Mouse (Mus musculus) lung, postnatal 14 days (tissue): ENCODE results near the gene Bicdl1.
"Not testable (repeated sequence)": the region's sequence is repeated elsewhere in the genome, so short reads cannot be mapped to it uniquely, and the experiment has no call there.

Experiments used
- DNase-seq: peaks from one replicate; pipeline ENCODE4 v3.0.0; 2021

Gene Bicdl1

GRCm38 (mm10) chr5:115731001-115731731, at the start of gene Bicdl1:
Gene Bicdl1 (minus strand): TSS chr5:115731621.
- DNase-seq = peak; percentile 92

GRCm38 (mm10) chr5:115776911-115777310, 45.5 kb upstream of the Bicdl1 start:
- DNase-seq = no peak

- no peak for DNase-seq
These were observed 43.9 kb upstream of the Bicdl1 start for GRCm38 (mm10) chr5:115775350-115775749.

- DNase-seq = no peak
These were observed 38.6 kb upstream of the Bicdl1 start for GRCm38 (mm10) chr5:115770048-115770447.

- DNase-seq = no peak
These were observed 37.7 kb upstream of the Bicdl1 start for GRCm38 (mm10) chr5:115769116-115769515.

GRCm38 (mm10) chr5:115766821-115767220, 35.4 kb upstream of the Bicdl1 start:
- no peak for DNase-seq

GRCm38 (mm10) chr5:115763981-115764380, 32.6 kb upstream of the Bicdl1 start:
- DNase-seq = no peak

- no peak for DNase-seq
These were observed 29.5 kb upstream of the Bicdl1 start for GRCm38 (mm10) chr5:115760903-115761302.

GRCm38 (mm10) chr5:115758431-115759180, 27.2 kb upstream of the Bicdl1 start:
- no peak for DNase-seq

- DNase-seq = no peak
These were observed 26.1 kb upstream of the Bicdl1 start for GRCm38 (mm10) chr5:115757516-115757915.

- no peak for DNase-seq
These were observed 24.1 kb upstream of the Bicdl1 start for GRCm38 (mm10) chr5:115755501-115755900.

- no peak for DNase-seq
These were observed 23.4 kb upstream of the Bicdl1 start for GRCm38 (mm10) chr5:115754831-115755230.

GRCm38 (mm10) chr5:115752883-115753282, 21.5 kb upstream of the Bicdl1 start:
- DNase-seq = no peak

- not testable (repeated sequence) for DNase-seq
These were observed 20.5 kb upstream of the Bicdl1 start for GRCm38 (mm10) chr5:115751916-115752315.

GRCm38 (mm10) chr5:115748316-115748715, 16.9 kb upstream of the Bicdl1 start:
- no peak for DNase-seq

GRCm38 (mm10) chr5:115745319-115745718, 13.9 kb upstream of the Bicdl1 start:
- DNase-seq = no peak

GRCm38 (mm10) chr5:115738032-115738431, 6.6 kb upstream of the Bicdl1 start:
- DNase-seq = no peak

- DNase-seq = no peak
These were observed 3.1 kb upstream of the Bicdl1 start for GRCm38 (mm10) chr5:115734570-115734969.

GRCm38 (mm10) chr5:115732849-115733216, 1.4 kb upstream of the Bicdl1 start:
- DNase-seq = peak; percentile 43

GRCm38 (mm10) chr5:115732176-115732848, 891 bp upstream of the Bicdl1 start:
- peak; percentile 88 for DNase-seq

- peak; percentile 2 for DNase-seq
These were observed 333 bp upstream of the Bicdl1 start for GRCm38 (mm10) chr5:115731732-115732175.

- DNase-seq = no peak
These were observed 1.1 kb downstream of the Bicdl1 start for GRCm38 (mm10) chr5:115730314-115730713.

- no peak for DNase-seq
These were observed 4.8 kb downstream of the Bicdl1 start for GRCm38 (mm10) chr5:115726581-115726980.

GRCm38 (mm10) chr5:115726019-115726418, 5.4 kb downstream of the Bicdl1 start:
- DNase-seq = no peak
